Mouse (Mus musculus) midbrain, embryonic 12.5 days (tissue): ENCODE data around the gene Agtpbp1. TPM values are rescaled to one million over a fixed set of nuclear protein-coding genes. Genes with fewer than 3 reads are reported as not detected.

Experiments used
- ATAC-seq: fragments of 200-750 bp; cut with Nextera tagmentation; 2 replicates; pipeline ENCODE4 v1.8.0; 2017; ENCODE audit warnings: low read depth, moderate TSS enrichment, moderate library complexity; ENCODE audit not compliant: low FRiP score
- H3K27ac ChIP-seq: fragments of 300-500 bp; sonication (generic); replicated peaks from 2 replicates; pipeline ENCODE4 v1.5.1; 2016; ENCODE audit warnings: mild to moderate bottlenecking
- H3K27me3 ChIP-seq: fragments of 300-500 bp; sonication (generic); 2 replicates; pipeline ENCODE4 v1.6.1; 2016; ENCODE audit warnings: mild to moderate bottlenecking
- H3K36me3 ChIP-seq: fragments of 300-500 bp; sonication (generic); 2 replicates; pipeline ENCODE4 v1.6.1; 2016
- H3K4me1 ChIP-seq: fragments of 300-500 bp; sonication (generic); 2 replicates; pipeline ENCODE4 v1.6.1; 2016
- H3K4me2 ChIP-seq: fragments of 300-500 bp; sonication (generic); replicated peaks from 2 replicates; pipeline ENCODE4 v1.6.1; 2016; ENCODE audit warnings: mild to moderate bottlenecking, moderate library complexity
- H3K4me3 ChIP-seq: fragments of 300-500 bp; sonication (generic); 2 replicates; pipeline ENCODE4 v1.5.1; 2016; ENCODE audit warnings: mild to moderate bottlenecking
- H3K9ac ChIP-seq: fragments of 300-500 bp; sonication (generic); replicated peaks from 2 replicates; pipeline ENCODE4 v1.6.1; 2016; ENCODE audit warnings: mild to moderate bottlenecking, moderate library complexity
- H3K9me3 ChIP-seq: fragments of 300-500 bp; sonication (generic); 2 replicates; pipeline ENCODE4 v1.6.1; 2016; ENCODE audit warnings: mild to moderate bottlenecking
- WGBS: fragments of 180-500 bp; shearing (Covaris S2); methylation state at CpG from one replicate; pipeline ENCODE4 v1.1.7; 2016; 5-methylcytosine and 5-hydroxymethylcytosine counted together
- polyA plus RNA-seq: library from polyadenylated mRNA; unstranded; fragments of >200 nt; fragmentation: Nextera tagmentation; extraction: Ambion mirVana; gene quantifications from 2 replicates; pipeline ENCODE4 v1.2.1, GENCODE M21; 2016

The Agtpbp1 gene
- polyA plus RNA-seq, 1 experiment from 2014 or later = 29.5 TPM

DNA sequence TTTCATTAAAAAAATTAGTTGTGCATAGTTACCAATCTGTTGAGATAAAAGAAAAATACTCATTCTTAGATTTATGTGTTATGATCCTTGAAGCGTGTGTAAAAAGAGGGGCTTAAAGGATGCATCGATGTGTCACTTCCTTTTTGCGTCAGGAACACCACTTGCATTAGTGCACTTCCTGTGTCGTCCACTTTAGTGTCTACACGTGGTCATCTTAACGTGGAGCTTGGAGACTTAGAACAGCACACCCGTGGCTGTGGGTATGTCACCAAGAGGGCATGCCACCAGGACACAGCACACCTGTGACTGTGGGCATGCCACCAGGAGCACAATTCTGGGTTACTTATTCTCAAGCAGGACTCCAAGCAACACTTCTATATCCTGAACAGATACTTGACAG is 137.9 kb downstream of the Agtpbp1 start:
- Histone ChIP-seq H3K27me3 (no peaks in the 10 kb centered on the region), H3K4me3 (no peak overlapping the region), H3K27ac (no peak overlapping the region), H3K4me2 (no peak overlapping the region), H3K9ac (no peak overlapping the region), H3K9me3 (no peaks in the 10 kb centered on the region), H3K36me3 (0 out of 2 replicates have a peak, but pooled peaks cover 4% of the 10 kb centered on the region), H3K4me1 (no peaks in the 10 kb centered on the region)
- no peak for ATAC-seq
- 91% methylated on average over 7 of the region's 7 CpGs for WGBS

GRCm38 (mm10) chr13:59445179-59445578 is 139.8 kb downstream of the Agtpbp1 start:
- no peak overlapping the region for H3K27ac ChIP-seq
- H3K4me1 ChIP-seq = no peaks in the 10 kb centered on the region
- 93% methylated on average over 5 of the region's 5 CpGs for WGBS
- H3K27me3 ChIP-seq = no peaks in the 10 kb centered on the region
- no peaks in the 10 kb centered on the region for H3K36me3 ChIP-seq
- H3K4me2 ChIP-seq = no peak overlapping the region
- no peak overlapping the region for H3K9ac ChIP-seq
- H3K4me3 ChIP-seq = no peak overlapping the region
- ATAC-seq = no peak
- H3K9me3 ChIP-seq = no peaks in the 10 kb centered on the region

DNA sequence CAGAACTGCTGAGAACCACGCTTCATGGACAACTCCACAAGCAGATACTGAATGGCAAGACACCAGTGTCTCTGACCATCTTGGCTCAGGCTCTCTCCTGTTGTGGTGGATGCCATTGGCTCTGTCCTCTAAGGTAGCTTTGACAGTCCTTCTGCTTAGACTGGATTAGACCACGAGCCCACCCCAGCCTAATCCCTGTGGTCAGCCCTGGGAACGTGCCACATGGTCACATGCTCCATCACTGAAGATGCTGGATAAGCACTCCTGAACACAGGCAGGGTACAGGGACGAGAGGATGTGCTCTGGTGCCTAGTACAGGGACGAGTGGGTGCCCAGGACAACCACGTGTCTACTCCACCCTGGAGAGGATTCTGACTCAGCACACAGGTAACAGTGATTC is 140.7 kb downstream of the Agtpbp1 start:
- Histone ChIP-seq H3K9ac (no peak overlapping the region), H3K27ac (no peak overlapping the region), H3K4me2 (no peak overlapping the region), H3K27me3 (no peaks in the 10 kb centered on the region), H3K36me3 (no peaks in the 10 kb centered on the region), H3K4me3 (no peak overlapping the region), H3K9me3 (no peaks in the 10 kb centered on the region), H3K4me1 (no peaks in the 10 kb centered on the region)
- no peak for ATAC-seq
- 79% methylated on average over 6 of the region's 6 CpGs for WGBS

- Histone ChIP-seq H3K4me2 (no peak overlapping the region), H3K9ac (no peak overlapping the region), H3K36me3 (no peaks in the 10 kb centered on the region), H3K9me3 (no peaks in the 10 kb centered on the region), H3K4me1 (no peaks in the 10 kb centered on the region), H3K4me3 (no peak overlapping the region), H3K27ac (no peak overlapping the region), H3K27me3 (no peaks in the 10 kb centered on the region)
- 77% methylated on average over 1 of the region's 1 CpGs for WGBS
- no peak for ATAC-seq
Measured at GRCm38 (mm10) chr13:59439683-59440082, 145.3 kb downstream of the Agtpbp1 start.

DNA sequence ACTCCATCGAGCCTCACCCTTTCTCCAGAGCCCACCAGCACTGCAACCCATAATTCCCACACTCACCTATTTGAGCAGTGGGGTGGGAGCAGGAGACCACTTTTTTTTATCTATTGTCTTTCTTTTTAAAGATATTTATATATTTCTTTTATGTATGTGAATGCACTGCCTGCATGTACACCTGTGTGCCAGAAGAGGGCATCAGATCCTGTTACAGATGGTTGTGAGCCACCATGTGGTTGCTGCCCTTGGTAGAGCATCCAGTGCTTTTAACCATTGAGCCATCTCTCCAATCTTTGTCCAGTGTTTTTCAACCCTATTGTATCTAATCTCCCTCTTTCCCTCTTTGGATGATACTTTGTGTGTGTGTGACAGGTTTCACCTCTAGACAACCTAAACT is 150.5 kb downstream of the Agtpbp1 start:
- no peaks in the 10 kb centered on the region for H3K27me3 ChIP-seq
- no peak overlapping the region for H3K4me3 ChIP-seq
- ATAC-seq = no peak
- no peak overlapping the region for H3K9ac ChIP-seq
- no peak overlapping the region for H3K4me2 ChIP-seq
- WGBS = 94% methylated on average over 1 of the region's 1 CpGs
- 0 out of 2 replicates have a peak, but pooled peaks cover 6% of the 10 kb centered on the region for H3K4me1 ChIP-seq
- no peak overlapping the region for H3K27ac ChIP-seq
- H3K36me3 ChIP-seq = no peaks in the 10 kb centered on the region
- no peaks in the 10 kb centered on the region for H3K9me3 ChIP-seq

DNA sequence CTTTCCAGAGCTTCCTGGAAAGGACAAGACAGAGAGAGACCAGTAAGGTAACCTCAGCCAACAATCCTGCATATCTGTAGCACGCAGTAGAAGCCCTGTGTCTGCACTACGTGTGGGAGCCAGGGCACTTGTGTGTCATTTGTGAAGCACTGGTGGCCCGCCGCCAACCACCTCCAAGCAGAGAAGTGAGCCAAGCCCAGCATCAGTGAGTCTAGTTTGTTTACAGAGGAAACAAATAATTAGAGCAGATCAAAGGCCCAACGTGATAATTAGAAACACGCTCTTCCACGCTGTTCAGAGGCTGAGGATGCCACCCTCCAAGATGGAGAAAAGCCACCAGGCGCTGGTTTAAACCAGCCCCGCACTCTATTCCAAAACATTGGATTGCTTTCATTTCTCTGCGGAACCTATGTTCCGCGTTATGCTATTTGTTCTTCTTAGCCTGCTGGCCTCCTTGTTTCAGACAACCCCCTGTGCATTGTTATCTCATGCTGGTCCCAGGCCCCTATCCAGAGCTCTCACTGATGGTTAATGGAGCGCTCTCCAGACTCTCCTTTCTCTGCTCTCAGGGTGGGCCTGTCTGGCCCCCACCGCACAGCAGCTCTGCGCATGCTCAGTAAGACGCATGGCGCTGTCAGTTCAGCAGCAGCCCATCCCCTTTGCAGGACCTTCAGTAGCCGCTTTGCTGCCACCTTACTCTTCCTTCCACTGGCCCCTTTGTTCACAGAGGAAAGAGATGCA is 153.7 kb downstream of the Agtpbp1 start:
- H3K4me3 ChIP-seq = no peak overlapping the region
- H3K9ac ChIP-seq = no peak overlapping the region
- ATAC-seq = no peak
- 0 out of 2 replicates have a peak, but pooled peaks cover 6% of the 10 kb centered on the region for H3K4me1 ChIP-seq
- H3K27ac ChIP-seq = no peak overlapping the region
- no peaks in the 10 kb centered on the region for H3K27me3 ChIP-seq
- 70% methylated on average over 18 of the region's 18 CpGs for WGBS
- no peaks in the 10 kb centered on the region for H3K9me3 ChIP-seq
- no peaks in the 10 kb centered on the region for H3K36me3 ChIP-seq
- H3K4me2 ChIP-seq = no peak overlapping the region

- 94% methylated on average over 6 of the region's 6 CpGs for WGBS
- H3K27me3 ChIP-seq = no peaks in the 10 kb centered on the region
- no peak for ATAC-seq
- H3K4me3 ChIP-seq = no peak overlapping the region
- no peak overlapping the region for H3K9ac ChIP-seq
- no peaks in the 10 kb centered on the region for H3K9me3 ChIP-seq
- 0 out of 2 replicates have a peak, but pooled peaks cover 6% of the 10 kb centered on the region for H3K4me1 ChIP-seq
- no peaks in the 10 kb centered on the region for H3K36me3 ChIP-seq
- no peak overlapping the region for H3K27ac ChIP-seq
- H3K4me2 ChIP-seq = no peak overlapping the region
Measured at GRCm38 (mm10) chr13:59429369-59429768, 155.7 kb downstream of the Agtpbp1 start.

GRCm38 (mm10) chr13:59423871-59424270 is 161.2 kb downstream of the Agtpbp1 start:
- Histone ChIP-seq H3K9ac (no peak overlapping the region), H3K4me1 (no peaks in the 10 kb centered on the region), H3K36me3 (no peaks in the 10 kb centered on the region), H3K27ac (no peak overlapping the region), H3K4me2 (no peak overlapping the region), H3K27me3 (no peaks in the 10 kb centered on the region), H3K4me3 (no peak overlapping the region), H3K9me3 (no peaks in the 10 kb centered on the region)
- ATAC-seq = no peak
- WGBS = 62% methylated on average over 5 of the region's 5 CpGs

DNA sequence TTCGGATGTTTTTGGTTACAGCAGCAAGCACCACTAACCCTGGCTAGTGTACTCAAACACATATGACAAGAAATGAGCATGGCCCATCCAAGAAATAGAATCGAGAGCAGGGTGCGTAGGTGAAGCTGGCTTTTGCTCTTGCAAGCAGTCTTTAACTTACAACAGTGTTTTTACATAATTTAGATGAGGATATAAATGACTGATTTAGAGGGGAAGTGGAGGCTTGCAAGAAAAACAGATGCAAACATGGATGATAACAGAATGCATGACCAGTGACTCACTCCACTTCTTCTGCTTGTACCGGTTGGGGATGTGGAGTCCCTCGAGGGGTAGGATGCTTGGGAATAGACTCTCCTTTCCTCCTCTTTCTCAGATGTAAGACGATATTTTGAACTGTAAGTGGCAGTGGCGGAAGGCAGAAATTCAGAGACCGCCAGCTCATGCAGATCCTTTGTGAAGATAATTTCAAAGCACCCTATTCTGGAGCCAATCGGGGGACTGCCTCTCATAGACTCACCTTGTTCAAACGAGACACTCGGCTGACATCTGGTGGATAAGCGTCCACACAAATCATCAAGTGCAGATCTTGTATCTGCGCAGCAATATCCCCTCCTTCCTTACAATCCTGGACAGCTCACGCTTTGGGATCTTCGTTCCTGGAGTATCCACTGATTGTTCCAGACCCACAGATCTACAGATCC is 168.3 kb downstream of the Agtpbp1 start:
- Histone ChIP-seq H3K4me3 (no peak overlapping the region), H3K4me2 (no peak overlapping the region), H3K4me1 (no peaks in the 10 kb centered on the region), H3K9ac (no peak overlapping the region), H3K36me3 (no peaks in the 10 kb centered on the region), H3K27me3 (no peaks in the 10 kb centered on the region), H3K27ac (no peak overlapping the region), H3K9me3 (no peaks in the 10 kb centered on the region)
- ATAC-seq = no peak
- WGBS = 93% methylated on average over 15 of the region's 15 CpGs

DNA sequence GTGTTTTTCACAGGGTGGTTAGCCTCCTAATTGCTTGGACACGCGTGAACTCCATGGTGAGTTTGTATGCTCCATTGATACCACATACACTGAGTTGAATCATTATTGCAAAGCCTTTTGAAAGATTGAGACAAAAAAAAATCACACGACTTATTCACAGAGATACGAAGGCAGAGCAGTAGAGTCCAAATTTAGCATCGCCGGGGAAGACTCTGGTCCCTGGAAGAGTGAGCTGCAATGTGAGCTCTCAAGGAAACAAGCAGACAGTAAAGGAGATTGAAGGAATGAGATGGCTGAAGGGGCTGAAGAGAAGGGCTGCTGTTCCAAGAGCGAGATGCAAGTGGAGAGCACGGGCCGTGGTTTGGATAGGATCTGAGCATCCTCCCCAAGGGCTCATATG is 171.1 kb downstream of the Agtpbp1 start:
- no peaks in the 10 kb centered on the region for H3K36me3 ChIP-seq
- H3K4me1 ChIP-seq = no peaks in the 10 kb centered on the region
- H3K4me3 ChIP-seq = no peak overlapping the region
- H3K27me3 ChIP-seq = no peaks in the 10 kb centered on the region
- no peak overlapping the region for H3K4me2 ChIP-seq
- H3K9me3 ChIP-seq = no peaks in the 10 kb centered on the region
- H3K9ac ChIP-seq = no peak overlapping the region
- ATAC-seq = no peak
- H3K27ac ChIP-seq = no peak overlapping the region
- 93% methylated on average over 9 of the region's 9 CpGs for WGBS

DNA sequence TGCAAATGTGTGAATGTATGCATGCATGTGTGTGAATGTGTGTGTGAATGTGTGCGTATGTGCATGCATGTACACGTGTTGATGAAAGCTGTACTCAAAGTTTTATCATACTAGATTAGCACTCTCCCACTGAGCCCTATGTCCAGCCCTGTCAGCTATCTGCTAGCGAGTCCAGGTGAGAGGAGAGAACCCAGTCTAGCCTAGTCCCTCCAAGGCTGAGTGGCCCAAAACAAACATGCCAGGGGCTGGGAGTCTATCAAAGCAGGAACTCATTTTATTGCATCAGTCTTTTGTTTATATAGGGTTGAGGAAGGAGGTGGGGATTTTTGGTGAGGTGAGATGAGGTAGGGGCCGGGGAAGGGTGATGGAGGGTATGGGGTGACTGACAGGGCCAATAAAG is 172.4 kb downstream of the Agtpbp1 start:
- H3K4me3 ChIP-seq = no peak overlapping the region
- no peaks in the 10 kb centered on the region for H3K36me3 ChIP-seq
- no peaks in the 10 kb centered on the region for H3K27me3 ChIP-seq
- WGBS = 90% methylated on average over 4 of the region's 4 CpGs
- H3K4me2 ChIP-seq = no peak overlapping the region
- H3K9ac ChIP-seq = no peak overlapping the region
- H3K4me1 ChIP-seq = no peaks in the 10 kb centered on the region
- no peaks in the 10 kb centered on the region for H3K9me3 ChIP-seq
- ATAC-seq = no peak
- H3K27ac ChIP-seq = no peak overlapping the region

DNA sequence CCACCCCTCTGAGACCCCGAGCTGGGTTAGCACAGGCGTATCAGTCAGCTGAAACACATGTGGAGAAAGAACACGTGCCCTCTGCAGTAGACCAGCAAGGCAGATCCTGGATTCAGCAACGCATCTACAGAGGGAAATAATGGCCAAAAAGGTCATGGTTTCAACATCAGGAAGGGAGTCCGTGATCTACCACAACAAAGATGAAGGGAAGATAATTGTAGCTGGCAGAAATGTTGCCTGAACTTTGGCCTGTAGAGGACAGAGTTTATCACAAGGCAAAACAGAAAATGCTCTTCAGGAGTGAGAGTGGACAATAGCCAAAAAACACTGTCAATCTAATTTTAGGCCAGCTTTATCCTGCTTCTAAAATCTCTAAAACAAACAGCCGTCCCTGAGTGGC is 177.8 kb downstream of the Agtpbp1 start:
- Histone ChIP-seq H3K9ac (no peak overlapping the region), H3K27ac (no peak overlapping the region), H3K4me1 (peaks cover 7% of the 10 kb centered on the region), H3K27me3 (no peaks in the 10 kb centered on the region), H3K4me2 (no peak overlapping the region), H3K36me3 (no peaks in the 10 kb centered on the region), H3K9me3 (no peaks in the 10 kb centered on the region), H3K4me3 (no peak overlapping the region)
- ATAC-seq = no peak
- 89% methylated on average over 6 of the region's 6 CpGs for WGBS
